Mouse (Mus musculus) right cerebral cortex, postnatal 4 days (tissue): ENCODE results near the gene Mlana.

Experiments
- DNase-seq: peaks from one replicate; pipeline ENCODE4 v3.0.0-alpha.2; 2022

Gene Mlana

DNA sequence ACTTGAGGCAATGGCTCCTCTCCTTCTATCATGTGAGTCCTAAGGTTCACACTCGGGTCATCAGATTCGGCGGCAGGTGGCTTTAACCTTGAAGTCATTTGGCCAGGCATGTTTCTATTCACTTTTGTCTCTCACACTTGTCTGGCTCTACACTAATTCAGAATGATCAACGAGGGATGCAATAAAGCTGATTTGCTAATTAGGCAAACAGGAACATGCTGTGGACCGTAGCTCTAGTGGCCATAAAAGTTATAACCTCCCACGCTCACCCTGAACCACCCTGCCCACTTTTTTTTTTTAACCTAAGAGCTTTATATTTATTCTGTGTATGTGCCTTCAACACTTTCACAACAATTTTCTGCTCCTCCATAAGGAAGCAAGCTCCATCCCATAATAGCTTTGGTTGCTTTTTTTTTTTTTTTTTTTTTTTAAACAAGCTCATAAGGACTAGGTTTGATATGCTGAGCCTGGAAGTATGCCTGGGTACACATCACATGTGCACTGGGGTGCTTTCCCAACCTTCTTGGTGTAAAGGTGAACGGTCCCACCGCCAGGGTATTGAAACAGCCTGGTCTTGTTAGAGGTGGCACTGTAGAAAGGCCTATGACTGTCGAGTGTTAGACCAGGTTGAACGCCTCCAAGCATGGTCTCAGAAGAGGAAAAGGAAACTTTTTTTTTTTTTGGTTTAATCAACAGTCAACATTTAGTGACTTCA lies 21.0 kb upstream of the Mlana start:
- DNase-seq = no peak

DNA sequence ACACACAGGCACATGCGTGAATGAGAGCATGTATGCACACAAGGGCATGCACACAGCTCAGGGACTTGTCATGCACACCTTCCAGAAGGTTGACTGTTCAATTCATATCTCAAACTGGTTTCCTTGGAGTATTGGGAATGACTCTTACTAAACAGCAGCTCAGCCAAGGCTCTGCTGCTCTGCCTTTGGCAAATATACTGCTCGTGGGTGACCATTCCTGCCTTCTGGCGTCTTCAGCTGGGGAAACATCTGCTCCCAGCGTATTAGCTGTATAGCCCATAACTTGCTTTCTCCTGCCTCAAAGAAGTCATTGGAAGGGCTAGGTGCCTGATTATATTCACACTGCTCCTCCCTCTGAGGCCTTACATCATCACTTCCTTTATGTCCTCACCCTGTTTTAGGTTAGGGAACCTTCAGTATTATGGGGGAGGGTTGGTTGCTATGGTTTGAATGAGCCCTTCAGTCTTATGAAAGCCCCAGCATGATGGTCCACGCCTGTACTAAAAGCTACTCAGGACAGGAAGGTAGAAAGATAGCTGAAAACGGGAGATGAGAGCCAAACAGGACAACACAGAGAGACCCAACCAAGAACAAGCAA lies 19.3 kb upstream of the Mlana start:
- DNase-seq = no peak

GRCm38 (mm10) chr19:29680182-29681152 lies 17.2 kb upstream of the Mlana start:
- no peak for DNase-seq

DNA sequence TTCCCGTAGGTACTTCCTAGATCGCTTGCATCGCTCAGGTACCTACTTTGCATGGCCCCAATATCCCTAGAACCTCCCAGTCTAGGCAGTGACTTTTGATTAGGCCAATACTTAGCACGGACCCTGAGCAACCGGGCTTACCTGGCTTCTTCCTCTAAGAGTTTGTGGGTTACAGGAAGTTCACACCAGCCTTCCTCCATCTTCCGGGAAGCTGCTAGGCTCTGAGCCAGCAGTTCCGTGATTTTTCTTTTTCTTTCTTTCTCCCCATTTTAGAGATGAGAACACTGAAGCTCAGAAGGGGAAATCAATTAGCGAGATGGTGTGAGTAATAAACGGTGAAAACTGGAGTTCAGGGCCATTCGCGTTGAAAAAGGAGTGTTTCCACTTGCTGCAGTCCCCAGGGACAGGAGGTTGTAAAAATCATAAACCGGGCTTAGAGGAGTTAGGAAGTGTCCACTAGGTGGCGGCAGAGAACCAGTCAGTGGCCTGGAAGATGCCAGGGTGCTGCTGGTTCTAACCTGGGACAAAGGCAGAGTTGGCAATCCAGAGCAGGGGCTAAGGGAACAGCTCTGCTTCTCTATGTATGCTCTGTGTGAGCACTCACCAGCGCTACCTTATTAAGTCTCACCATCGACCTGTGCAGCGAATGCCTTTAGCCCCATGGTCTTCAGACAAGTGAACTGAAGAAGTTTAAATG lies 13.6 kb upstream of the Mlana start:
- peak; percentile 93 for DNase-seq

DNA sequence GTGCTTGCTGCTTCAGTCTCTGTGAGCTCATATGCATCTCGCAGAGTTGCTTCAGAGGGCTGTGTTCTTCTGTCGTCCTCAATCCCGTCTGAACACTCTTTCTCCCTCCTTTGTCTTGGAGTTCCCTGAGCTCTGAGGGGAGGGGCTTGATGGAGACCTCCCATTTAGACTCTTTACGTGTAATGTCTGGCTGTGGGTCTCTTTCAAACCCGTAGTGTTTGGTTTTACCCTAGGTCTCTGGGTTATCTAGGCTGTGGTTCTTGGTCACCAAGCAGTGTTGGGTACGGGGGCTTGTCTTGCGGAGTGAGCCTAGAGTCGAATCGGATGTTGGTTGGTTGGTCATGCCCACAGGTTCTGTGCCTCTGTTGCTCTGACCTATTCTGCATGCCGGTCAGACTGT lies 2.6 kb upstream of the Mlana start:
- DNase-seq = no peak

DNA sequence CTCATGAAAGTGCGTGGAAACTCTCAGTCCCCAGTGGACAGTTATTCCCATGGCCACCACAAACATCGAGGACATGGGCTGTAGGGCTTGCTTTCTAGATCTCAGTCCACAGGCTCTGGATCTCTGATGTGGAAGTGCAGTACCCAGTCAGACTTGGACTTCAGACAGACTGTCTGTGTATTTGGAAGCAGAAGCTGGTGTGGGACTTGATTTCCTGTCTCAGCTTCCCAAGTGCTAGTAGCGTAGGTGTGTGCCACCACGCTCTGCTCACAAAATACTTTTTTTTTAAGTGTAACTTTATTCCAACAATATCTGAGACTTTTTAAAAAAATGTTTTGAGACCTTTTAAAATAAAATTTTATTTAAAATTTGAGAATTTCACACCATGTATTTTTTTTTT lies 1.3 kb upstream of the Mlana start:
- DNase-seq = no peak

DNA sequence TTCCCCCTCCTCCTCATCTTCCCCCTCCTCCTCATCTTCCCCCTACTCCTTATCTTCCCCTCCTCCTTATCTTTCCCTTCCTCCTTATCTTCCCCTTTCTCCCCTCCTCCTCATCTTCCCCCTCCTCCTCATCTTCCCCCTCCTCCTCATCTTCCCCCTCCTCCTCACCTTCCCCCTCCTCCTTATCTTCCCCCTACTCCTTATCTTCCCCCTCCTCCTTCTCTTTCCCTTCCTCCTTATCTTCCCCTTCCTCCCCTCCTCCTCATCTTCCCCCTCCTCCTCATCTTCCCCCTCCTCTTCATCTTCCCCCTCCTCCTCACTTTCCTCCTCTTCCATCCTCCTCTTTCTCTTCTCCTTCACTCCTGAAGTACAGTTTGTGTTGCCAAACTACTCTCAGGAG lies 784 bp upstream of the Mlana start:
- DNase-seq = no peak

GRCm38 (mm10) chr19:29701707-29702106 lies 4.1 kb downstream of the Mlana start:
- DNase-seq = no peak

- no peak for DNase-seq
Observed at GRCm38 (mm10) chr19:29704436-29704835, 6.8 kb downstream of the Mlana start.

DNA sequence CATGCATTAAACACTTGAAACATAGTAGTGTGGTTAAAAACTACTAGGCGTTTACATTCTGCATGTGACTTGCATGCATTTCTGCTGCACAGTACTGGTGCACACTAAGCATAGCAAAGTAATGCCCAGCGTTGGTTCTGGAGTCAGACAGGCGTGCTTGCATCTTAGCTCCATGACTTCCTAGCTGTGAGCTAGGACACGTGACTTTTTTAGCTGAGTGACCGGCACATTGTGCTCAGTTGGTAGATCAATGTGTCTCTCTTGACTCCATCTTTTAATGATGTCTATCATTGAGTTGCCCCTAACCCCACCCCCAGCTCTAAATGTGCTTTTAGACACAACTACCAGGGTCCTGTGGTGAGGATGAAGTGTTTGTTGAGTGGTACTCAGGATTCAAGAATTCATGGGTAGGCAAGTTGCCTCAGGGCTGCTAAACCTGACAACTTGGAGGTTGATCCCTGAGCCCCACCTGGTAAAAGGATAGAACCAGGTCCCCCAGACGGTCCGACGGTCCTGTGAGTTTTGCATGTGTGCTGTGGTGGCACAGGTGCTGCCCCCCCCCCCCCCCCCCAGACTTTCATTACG lies 9.8 kb downstream of the Mlana start:
- DNase-seq = no peak

GRCm38 (mm10) chr19:29708003-29708402 lies 10.4 kb downstream of the Mlana start:
- no peak for DNase-seq

- no peak for DNase-seq
Observed at GRCm38 (mm10) chr19:29708461-29708860, 10.8 kb downstream of the Mlana start.

- no peak for DNase-seq
Observed at GRCm38 (mm10) chr19:29709461-29709860, 11.8 kb downstream of the Mlana start.

DNA sequence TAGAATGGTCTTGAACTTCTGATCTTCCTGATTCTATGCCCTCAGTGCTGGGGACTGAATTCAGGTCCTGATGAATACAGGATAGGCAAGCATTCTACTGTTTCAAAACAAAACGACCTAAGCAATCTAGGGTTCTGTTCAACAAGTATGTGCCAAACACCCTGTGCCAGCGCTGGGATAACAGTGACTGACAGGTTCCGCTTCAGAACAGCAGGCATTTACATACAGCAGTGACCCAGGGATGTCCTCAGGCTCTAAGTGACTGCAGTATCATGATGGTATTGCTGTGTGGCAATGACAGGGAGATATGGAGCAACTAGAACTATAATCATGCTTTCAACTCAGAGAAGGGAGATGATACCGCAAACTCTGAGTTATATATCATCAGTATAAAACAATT lies 15.8 kb downstream of the Mlana start:
- no peak for DNase-seq

DNA sequence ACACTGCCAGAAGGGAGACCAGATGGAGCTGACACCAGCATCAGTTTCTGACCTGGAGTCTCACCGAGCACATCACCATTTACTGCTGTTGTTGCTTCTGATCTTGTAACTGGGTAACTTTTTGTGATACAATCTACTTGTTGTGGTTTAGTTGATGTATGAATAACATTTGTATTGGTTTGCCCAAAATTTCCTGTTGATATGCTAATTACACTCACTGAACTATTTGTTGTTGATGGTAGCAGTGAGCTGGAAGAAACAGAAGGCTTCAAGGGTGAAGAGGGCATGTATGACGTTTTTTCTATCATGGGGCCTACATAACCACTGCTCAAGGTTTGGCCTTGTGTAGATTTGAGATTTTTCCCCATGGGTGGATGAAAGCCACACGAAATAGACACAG lies 20.2 kb downstream of the Mlana start:
- DNase-seq = no peak

DNA sequence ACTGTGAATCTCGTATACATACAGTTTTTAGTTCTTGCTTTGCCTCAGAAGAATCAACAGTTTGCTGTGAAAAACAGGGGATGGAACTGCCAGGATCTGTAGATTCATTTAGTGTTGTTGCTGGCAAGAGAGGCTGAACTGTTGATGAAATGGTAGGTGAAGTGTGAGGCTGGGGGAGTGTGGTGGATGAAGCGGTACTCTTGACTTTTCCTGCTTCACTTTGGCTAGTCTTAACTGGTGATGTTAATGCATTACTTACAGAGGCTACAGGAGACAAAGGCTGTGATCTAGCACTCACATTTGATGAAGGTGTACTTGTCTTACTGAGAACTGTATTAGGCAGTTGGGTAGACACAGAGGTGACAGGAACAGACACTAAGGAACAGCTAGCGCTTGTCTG lies 20.9 kb downstream of the Mlana start:
- DNase-seq = no peak

DNA sequence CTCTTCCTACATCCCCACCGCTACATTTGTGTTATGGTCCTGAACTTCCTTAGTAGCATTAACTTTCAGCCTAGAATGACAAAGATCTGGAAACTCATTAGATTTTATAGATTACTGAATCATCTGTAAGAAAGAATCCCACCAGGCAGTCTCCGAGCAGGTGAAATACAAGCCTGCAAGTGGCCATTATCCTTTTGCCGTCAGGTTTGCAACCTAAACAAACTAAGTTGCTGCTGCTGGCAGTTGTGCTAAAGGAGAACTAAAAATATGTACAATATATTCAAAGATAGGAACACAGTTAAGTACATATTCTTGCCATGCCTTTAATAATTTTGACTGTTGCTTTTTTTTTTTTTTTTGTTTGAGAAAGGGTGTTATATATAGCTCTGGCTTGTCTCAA lies 37.8 kb downstream of the Mlana start:
- DNase-seq = no peak

DNA sequence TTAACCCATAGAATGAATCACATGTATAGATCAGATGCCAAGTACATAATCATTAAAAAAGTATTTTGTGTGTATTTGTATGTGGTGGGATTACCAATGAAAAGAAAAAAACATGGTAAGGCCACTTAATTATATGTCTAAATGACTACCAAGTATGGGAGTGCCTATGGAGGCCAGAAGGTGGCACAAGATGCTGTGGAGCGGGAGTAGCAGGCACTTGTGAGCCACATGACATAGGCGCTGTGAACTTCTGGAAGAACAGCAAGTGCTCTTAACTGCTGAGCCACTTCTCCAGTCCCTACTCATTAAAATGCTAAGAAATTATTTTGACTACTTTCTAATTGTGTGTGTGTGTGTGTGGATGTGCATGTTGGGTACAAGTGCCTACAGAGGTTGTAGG lies 42.0 kb downstream of the Mlana start:
- DNase-seq = no peak

- no peak for DNase-seq
Observed at GRCm38 (mm10) chr19:29740661-29741060, 43.0 kb downstream of the Mlana start.

DNA sequence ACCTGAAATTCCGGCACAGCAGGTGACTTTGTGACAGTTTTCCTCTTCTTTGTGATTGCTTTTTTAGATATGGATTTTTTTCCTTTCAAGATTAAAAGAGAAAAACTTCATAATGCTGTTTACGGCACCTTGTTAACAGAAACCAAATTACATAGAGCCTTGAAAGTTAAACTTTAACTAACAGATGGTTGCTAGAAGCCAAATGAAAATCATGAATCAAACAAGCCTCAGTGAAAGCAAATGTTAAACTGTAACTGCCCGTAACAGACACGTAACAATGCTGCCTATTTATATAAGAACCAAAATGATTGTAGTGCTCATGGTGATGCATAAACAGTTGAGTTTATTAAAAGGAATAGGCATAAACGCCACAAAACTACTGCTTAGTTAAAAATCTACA lies 45.9 kb downstream of the Mlana start:
- DNase-seq = no peak

- DNase-seq = no peak
Observed at GRCm38 (mm10) chr19:29750994-29751393, 53.4 kb downstream of the Mlana start.

DNA sequence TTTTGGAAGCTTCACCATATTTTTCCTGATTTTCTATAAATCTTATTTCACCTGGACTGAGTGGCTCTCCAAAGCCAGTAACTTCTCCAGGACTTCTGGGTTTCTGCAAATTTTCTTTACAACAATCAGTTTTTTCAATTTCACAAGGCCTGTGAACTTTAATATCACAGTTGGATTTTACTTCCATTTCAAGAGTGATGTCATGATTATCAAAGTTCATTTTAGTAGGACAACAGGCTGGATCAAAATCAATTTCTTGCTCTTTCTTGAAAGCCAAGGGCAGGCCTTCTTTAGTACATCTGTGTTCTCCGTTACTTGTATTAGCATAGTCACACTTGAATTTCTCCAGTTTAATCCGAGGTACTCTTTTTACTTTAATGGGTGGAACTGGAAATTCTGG lies 56.3 kb downstream of the Mlana start:
- DNase-seq = no peak
